Mouse (Mus musculus) lung, postnatal 10 days (tissue): ENCODE measurements around the gene Ilf3.

ENCODE experiments used
- DNase-seq: peaks from one replicate; pipeline ENCODE4 v3.0.0; 2021

Ilf3 gene

DNA sequence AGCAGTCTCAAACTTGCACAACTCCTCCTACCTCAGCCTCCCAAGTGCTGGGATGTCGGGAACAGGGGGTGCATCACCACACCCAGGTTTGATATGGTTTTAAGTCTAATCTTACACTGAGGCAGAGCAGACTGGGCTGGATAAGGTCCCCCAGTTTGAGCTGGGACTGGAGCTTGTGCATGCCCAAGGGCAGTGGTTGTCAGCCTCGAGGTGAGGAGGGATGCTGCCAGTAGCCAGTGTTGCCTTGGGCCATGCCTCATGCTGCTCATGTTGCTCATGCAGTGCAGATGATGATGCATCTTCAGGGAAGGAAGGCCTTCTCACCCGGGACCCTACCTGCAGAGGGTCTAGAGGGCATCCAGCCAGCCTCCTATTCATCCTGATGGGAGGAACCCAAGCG lies 37.9 kb downstream of the Ilf3 start:
- DNase-seq, result no peak

DNA sequence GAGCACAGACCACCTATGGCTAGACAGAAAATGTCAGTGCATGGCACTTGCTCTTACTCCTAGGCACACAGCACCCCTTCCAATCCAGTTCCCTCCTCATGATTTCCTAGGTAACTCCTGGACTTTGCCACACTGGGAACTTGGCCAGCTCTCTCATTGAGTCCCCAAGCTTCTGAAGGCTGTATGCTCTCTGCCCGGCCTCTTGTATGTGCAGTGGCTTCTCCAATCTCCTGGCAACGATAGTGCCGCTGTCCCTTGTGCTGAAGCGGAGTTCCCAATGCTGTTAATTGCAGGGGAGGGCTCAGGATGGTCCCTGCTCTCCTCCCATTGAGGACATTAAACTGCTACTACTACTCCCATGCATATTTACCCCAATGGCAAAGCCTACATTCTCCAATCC lies 40.3 kb downstream of the Ilf3 start:
- DNase-seq, result peak; percentile 59

GRCm38 (mm10) chr9:21408624-21409023 lies 41.0 kb downstream of the Ilf3 start:
- DNase-seq, result no peak

GRCm38 (mm10) chr9:21409592-21410317 lies 42.1 kb downstream of the Ilf3 start:
- DNase-seq, result peak; percentile 89

- DNase-seq, result peak; percentile 92
These were observed 44.2 kb downstream of the Ilf3 start, which contains the start of gene Qtrt1 for GRCm38 (mm10) chr9:21411669-21412550. Qtrt1 (plus strand) TSS chr9:21411837.

GRCm38 (mm10) chr9:21417866-21418265 lies 50.2 kb downstream of the Ilf3 start:
- no peak for DNase-seq

DNA sequence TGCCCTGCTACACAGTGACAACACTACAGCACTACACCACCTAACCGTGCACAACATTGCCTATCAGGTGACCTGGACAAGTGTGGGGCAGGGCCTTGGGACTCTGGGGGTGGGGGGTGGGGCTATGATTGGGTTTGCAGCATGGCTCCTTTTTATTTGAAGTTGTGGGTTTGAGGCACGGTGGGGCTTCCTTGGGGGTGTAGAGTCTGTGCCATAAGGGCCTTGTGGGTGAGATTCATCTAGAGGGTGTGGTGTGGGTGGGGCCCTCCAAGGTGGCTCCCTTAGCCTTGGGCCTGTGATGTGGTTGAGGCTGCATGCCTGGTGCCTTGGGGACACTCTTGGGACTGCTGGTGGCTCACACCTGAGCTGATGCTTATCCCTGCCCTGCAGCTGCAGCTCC lies 52.0 kb downstream of the Ilf3 start:
- no peak for DNase-seq

DNA sequence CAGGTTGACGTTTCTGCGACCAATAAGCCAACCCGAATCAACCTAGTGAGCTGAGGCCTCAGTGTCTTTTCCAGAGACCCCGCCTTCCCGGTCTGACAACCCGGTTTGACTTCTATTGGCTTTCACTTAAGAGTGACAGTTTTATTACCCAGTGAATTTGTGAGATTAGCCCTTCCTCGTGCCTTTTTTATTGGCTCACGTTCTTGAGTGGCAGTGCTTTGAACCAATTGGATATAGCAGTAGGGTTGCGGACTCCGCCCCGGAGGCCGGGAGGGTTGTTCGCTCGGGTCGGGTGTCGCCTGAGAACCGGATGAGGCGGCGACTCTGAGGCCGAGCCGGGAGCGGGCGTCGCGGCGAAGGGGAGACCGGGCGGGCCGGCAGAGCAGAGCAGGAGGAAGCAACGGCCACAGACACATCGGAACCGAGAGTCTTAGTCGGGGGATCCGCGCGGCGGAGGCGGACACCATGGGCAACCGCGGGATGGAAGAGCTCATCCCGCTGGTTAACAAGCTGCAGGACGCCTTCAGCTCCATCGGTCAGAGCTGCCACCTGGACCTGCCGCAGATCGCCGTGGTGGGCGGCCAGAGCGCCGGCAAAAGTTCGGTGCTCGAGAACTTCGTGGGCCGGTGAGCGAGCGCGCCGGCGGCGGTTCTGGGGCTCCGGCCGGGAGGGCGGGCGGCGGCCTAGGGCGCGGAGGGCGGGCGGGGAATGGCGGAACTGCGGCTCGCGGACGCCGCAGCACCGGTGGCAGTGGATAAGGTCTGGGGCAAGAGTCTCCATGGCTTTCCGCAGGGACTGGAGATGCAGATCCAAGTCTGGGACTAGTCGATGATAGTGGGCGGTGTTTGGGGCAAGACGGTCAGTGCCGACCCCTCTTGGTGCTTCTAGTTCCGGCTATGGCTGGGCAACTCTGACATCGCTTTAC lies 57.2 kb downstream of the Ilf3 start, which contains the start of gene Dnm2:
Gene Dnm2 (plus strand): TSS at position 278 of the 925 bp plus-strand sequence.
- DNase-seq, result peak; percentile 99

DNA sequence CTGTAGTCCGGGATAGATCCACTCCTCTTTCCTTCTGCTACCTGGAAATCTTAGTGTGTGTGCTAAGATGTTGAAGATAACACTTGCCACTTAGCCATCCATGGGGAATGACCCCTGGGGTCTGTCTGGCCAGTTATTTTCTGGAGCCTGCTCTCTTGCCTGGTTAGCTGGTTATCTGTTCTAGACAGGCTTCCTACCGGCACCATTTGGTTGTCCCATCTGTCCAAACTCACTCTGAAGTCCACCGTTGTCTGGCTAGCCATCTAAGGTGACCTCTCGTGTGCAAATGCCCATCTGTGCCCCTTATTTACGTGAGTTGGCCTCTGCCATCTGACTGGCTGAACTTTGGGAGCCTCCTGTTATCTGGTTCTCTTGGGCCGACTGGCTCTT lies 57.9 kb downstream of the Ilf3 start:
- DNase-seq, result no peak

- DNase-seq, result peak; percentile 56
These were observed 58.3 kb downstream of the Ilf3 start for GRCm38 (mm10) chr9:21426013-21426412.

GRCm38 (mm10) chr9:21426525-21426924 lies 58.9 kb downstream of the Ilf3 start:
- DNase-seq, result no peak

GRCm38 (mm10) chr9:21427773-21428172 lies 60.1 kb downstream of the Ilf3 start:
- no peak for DNase-seq

- DNase-seq, result no peak
These were observed 60.5 kb downstream of the Ilf3 start for GRCm38 (mm10) chr9:21428178-21428577.

DNA sequence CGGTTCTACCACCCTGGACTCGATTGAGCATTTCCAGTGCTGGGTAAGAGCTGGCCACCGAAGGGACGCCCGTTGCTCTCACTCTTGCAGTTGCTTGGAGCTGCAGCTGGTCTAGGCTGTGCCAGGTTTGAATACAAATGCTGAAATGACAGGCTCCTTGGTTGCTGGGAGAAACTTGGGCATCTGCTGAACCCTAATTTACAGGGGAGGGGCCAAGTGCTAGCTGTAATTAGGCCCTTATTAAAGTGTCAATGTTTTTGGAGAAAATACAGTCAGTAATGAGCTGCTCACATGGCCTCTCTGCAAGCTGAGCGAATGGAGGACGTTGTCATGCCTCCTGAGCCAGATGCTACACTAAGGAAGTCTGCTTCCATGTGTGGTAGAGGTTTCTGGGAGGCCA lies 63.1 kb downstream of the Ilf3 start:
- no peak for DNase-seq

DNA sequence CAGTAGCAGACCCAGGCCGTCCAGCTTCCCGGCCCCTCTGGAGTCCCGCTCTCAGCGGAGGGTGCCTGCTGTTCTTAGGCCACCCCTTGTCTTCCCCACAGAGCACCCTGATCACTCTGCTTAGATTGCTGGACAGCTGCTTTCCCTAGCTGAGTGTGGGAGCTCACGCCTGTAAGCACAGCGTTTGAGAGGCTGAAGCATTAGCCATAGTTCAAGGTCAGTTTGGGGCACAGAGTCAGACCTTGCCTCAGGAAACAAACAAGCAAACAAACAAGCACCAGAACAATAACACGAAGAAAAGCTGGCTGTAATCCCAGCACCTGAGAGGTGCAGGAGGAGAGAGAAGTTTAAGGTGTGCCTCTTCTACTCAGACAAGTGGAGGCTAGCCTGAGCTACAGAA lies 64.4 kb downstream of the Ilf3 start:
- DNase-seq, result no peak

DNA sequence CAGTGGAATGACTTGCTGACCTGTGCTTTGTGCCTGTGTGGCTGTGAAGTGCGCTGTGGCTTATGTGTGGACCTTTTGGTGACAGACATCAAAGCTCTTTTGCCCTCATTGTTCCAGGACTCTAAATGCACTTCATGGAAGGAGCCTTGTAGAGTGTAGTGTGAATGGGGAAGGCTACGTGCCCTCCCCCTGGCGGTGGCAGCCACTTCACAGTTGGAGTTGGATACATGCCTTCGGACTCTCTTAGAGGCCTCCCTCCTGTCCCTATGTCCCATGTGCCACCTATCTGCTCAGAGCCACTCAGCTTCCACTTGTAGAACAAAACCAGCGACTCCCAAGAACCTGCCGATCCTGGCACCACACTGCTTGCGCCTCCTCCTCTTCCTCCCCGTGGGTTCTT lies 66.1 kb downstream of the Ilf3 start:
- peak; percentile 49 for DNase-seq

GRCm38 (mm10) chr9:21434410-21434809 lies 66.7 kb downstream of the Ilf3 start:
- DNase-seq, result no peak

- peak; percentile 36 for DNase-seq
These were observed 68.3 kb downstream of the Ilf3 start for GRCm38 (mm10) chr9:21435777-21436635.

DNA sequence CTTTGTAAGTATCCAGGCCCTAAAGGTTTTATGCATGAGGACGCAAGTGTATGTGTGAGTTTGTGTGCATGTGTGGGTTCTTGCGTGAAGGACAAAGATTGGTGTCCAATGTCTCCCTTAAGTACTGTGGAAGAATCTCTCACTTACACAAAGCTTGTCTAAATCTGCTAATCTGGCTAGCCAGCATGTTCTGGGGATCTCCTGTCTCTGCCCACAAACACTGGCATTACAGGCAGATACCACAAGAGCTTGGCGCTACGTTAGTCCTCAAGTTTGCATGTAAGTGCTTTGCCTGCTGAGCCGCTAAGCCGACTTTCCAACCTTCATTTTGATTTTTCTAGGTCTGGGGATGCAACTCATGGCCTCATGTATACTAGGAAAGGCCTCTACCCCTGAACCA lies 69.9 kb downstream of the Ilf3 start:
- DNase-seq, result no peak

- DNase-seq, result peak; percentile 67
These were observed 70.5 kb downstream of the Ilf3 start for GRCm38 (mm10) chr9:21438219-21438618.

DNA sequence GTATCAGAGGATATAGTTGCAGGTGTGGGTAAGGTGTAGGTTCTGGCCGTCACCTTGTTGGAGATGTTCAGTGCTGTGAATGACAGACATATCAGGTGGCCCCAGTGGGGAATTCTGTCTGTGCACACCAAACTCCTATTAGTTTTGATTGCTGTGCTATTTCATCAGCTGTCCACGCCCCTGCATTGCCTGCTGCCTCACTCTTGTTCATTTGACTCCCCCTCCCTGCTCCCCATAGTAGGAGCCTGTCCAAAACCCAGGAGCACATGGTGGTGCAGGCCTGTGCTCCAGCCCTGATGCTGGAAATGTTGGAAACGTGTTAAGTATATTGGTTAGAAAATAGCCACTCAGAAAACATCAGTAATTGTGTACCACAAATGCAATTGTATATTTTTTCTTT lies 71.8 kb downstream of the Ilf3 start:
- no peak for DNase-seq

- no peak for DNase-seq
These were observed 72.2 kb downstream of the Ilf3 start for GRCm38 (mm10) chr9:21439914-21440313.
